Mouse (Mus musculus) embryo, embryonic 11 days (tissue): Measurements from ENCODE around the gene Mpv17.

Experiments used
- DNase-seq: peaks from one replicate; pipeline ENCODE4 v3.0.0-alpha.2; 2015

Mpv17 gene

DNA sequence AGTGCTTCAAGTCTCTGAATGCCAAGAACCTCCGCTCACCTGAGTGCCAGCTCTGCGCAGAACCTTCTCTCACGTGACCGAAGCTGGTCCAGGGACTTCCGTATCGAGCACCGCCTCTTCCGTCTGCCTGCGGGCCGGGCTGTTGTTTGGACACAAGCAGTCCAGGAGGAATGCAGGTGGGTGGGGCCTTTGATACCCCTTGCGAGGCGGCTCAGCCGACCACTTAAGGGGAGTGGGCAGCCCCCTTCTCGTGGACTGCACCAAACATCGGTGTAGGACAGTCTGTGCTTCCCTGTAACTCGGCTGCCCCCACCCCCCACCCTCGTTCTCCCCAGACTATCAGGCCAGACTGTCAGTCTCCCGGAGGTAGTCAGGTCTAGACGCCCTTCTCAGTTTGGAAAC, at the start of gene Mpv17:
Gene Mpv17, minus strand, starts transcription at position 100 of the 402 bp plus-strand sequence.
- DNase-seq, result peak; percentile 93

DNA sequence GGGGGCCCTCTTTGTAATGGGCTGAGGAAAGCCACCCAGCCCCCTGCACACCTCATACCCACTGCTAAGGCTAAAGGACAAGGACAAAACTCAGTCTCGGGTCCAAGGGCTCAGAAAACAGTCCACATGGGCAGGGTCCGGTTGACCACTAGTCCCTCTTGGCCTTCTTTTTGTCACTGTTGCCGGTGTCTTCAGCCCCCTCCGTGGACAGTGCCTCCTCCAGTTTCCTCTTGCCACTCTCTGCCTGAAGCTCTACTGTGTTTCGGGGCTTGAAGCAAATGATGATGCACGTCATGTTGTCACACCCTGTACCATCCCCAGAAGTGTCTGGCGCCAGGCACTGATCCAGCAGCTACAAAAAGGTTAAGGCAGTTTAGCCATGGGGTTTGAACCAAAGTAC, 48.9 kb upstream of the Mpv17 start:
- no peak for DNase-seq

GRCm38 (mm10) chr5:31201742-31202590, 47.9 kb upstream of the Mpv17 start, which contains the start of gene Zfp513:
Gene Zfp513, minus strand, starts transcription at chr5:31202303.
- peak; percentile 97 for DNase-seq

- DNase-seq, result no peak
These were observed 47.1 kb upstream of the Mpv17 start for GRCm38 (mm10) chr5:31201042-31201741.

DNA sequence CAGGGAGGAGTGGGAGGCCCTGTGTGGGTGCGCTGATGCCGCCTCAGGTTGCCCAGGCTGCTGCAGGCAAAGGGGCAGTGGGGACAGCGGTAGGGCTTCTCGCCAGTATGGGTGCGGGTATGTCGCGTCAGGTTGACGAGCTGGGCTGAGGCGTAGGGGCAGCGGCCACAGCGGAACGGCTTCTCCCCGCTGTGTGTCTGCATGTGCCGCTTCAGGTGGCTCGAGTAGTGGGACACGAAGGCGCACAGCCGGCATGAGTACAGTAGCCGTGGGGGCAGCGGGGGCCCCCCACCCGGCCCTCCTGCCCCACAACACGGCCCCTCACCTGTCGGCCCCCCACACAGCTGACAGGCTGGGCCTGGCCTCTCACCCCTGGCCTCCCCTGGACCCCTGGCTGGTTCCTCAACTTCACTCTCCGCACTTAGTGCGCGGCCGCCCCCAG, 46.3 kb upstream of the Mpv17 start:
- DNase-seq, result no peak

DNA sequence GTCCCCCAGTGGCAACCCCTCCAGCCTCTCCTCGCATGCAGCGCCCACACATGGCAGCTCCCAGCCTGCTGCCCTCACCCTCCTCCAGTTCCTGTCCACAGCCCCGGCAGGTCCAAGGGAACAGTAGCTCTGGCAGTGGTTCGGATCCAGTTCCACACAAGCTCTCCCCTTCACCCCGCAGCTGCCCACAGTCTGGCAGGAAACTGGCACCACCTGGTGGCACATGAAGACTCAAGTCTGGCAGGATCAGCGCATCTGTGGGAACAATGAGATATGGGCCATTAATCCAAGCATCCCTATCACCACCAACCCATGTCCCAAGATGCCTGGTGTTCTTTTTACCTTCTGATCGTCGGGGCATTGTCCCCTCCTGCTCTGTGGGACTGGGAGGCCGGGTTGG, 45.8 kb upstream of the Mpv17 start:
- DNase-seq, result no peak

- no peak for DNase-seq
These were observed 45.4 kb upstream of the Mpv17 start for GRCm38 (mm10) chr5:31199321-31199892.

- no peak for DNase-seq
These were observed 44.7 kb upstream of the Mpv17 start for GRCm38 (mm10) chr5:31198616-31199320.

- DNase-seq, result no peak
These were observed 44.1 kb upstream of the Mpv17 start for GRCm38 (mm10) chr5:31198170-31198569.

DNA sequence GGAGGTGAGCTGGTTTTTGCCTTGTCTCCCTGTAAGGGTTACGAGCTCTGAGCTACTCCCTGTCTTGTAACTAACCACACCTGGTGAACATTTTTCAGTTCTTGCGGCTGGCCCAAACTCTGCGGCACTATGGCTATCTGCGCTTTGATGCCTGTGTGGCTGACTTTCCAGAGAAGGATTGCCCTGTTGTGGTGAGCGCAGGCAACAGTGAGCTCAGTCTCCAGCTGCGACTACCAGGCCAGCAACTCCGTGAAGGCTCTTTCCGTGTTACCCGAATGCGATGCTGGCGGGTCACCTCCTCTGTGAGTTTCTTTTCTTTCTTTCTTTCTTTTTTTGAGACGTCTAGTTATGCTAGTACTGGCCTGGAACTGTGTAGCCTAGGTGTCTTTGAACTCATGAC, 43.0 kb upstream of the Mpv17 start:
- no peak for DNase-seq

DNA sequence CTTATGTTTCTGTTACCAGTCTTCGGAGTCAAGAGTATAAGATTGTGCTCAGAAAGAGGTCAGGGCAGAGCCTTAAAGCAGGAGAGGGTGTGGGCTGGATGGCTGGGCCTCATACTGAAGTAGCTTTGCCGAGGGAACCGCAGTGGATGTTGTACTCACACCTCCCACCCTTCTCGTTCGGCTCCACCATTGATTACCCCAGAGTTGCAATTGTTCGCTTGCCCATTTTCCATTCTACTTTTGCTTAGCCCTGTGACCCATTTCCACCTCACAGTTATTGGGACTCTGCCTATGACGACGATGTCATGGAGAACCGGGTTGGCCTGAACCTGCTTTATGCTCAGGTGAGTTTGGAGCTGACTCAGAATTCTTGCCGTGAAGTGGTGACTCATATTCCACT, 42.2 kb upstream of the Mpv17 start:
- DNase-seq, result no peak

DNA sequence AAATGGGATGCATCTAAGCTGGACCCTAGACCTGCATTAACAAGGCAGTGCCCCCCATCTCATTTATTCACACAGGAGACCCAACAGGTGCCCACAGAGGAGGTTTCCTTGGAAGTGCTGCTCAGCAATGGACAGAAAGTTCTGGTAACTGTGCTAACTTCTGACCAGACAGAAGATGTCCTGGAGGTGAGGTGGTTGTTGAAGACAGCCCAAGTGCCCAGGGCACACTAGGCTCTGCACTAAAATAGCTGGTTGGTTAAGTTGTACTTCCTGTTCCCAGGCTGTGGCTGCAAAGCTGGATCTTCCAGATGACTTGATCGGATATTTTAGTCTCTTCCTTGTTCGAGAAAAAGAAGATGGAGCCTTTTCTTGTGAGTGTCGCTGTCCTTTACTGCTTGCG, 41.6 kb upstream of the Mpv17 start:
- no peak for DNase-seq

DNA sequence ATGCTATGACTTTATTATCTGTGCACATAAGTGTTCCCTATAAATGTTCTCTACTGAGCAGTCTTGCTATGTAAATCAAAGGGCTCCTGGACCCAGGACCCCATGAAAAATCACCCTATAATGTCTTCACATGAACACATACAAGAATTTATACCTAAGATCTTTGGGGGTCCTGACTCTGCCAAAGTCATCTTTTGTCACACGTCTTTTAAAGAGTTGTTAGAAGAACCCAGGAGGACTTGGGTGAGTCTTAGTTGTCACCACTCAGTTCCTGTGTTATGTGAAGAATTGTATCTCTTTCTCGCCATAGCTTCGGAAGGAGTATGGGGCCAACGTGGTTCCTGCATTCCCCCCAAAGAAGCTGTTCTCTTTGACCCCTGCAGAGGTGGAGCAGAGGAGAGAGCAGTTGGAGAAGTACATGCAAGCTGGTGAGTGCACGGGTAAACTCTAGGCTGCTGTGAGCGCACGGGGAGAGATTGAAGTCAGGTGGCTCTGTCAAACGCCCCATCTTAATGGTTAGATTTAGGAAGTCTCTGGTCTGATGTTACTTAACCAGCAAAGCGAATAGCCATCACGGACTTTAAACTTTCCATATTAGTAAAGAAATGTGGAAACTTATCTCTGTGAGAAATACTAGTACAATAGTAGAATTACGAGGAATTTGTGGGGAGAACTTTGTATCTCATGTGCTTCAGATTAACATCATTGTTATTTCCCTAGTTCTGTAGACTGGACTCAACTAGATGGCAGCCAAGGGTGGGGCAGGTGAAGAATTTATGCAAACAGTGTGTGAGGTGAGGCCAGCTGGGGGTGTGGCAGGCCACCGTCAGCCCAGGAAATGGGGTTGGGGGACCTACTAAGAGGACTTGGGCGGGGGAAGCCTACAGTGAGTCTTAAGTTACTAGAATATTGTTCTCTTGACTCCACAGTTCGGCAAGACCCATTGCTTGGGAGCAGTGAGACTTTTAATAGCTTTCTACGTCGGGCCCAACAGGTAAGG, 40.7 kb upstream of the Mpv17 start:
- no peak for DNase-seq

DNA sequence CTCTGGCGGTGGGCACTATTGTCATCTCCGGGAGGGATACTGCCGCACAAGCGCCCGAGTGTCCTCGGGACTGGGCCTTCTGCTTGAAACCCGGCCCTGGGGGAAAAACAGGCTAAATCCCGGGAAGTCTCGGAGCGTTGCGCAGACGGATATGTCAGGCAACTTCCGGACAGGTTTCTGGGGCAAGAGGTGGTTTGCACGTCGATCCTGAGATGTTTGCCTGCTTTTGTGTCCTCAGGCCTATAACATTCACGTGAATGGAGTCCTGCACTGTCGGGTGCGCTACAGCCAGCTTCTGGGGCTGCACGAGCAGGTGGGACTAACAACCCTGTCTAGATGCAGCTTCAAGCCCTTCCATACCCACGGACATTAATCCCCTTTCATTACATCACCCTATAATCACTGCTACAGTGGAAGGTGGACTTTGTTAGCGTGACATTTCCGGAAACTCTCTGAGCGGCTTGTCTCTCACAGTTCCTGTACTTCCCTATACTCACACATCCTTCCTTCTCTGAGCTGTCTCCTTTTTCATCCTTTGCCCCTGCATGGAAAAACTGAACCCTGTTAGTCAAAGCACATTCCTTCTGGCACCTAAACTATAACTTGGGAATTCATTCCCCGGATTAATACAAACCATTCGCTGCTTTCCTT, 39.7 kb upstream of the Mpv17 start:
- DNase-seq, result no peak

DNA sequence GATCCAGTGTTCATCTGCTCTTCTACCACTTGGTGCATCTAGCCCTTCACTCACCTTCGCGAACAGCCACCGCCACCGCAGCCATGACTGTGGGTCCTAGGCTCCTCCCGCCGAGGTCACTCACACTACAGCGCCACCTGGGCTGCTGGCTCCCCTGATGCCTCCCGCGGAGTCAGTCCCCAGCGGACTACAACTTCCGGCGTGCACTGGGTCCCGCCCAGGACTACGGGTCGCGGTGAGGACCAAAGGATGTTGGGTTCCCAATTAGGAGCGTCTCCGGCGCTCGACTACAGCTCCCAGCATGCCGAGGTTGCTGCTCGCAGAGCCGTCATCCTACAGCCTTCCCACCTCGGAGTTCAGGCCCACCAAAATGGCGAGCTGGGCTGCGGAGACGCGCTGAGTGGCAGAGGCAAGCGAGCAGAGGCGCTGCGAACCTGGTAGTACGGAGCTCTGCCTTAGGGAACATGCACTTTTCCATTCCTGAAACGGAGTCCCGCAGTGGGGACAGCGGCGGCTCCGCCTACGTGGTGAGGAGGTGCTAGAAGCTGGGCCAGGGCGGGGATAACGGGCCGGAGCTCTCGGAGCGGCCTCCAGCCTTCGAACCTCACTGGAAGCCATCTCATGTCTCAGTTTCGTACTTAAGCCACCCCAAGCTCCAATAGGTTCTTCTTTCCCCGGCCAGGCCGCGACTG, 39.0 kb upstream of the Mpv17 start, which contains the start of the genes Snx17 and Eif2b4:
Gene Snx17, plus strand, starts transcription at position 289 of the 692 bp plus-strand sequence.
Gene Eif2b4, minus strand, starts transcription at position 492 of the 692 bp plus-strand sequence.
- peak; percentile 98 for DNase-seq

DNA sequence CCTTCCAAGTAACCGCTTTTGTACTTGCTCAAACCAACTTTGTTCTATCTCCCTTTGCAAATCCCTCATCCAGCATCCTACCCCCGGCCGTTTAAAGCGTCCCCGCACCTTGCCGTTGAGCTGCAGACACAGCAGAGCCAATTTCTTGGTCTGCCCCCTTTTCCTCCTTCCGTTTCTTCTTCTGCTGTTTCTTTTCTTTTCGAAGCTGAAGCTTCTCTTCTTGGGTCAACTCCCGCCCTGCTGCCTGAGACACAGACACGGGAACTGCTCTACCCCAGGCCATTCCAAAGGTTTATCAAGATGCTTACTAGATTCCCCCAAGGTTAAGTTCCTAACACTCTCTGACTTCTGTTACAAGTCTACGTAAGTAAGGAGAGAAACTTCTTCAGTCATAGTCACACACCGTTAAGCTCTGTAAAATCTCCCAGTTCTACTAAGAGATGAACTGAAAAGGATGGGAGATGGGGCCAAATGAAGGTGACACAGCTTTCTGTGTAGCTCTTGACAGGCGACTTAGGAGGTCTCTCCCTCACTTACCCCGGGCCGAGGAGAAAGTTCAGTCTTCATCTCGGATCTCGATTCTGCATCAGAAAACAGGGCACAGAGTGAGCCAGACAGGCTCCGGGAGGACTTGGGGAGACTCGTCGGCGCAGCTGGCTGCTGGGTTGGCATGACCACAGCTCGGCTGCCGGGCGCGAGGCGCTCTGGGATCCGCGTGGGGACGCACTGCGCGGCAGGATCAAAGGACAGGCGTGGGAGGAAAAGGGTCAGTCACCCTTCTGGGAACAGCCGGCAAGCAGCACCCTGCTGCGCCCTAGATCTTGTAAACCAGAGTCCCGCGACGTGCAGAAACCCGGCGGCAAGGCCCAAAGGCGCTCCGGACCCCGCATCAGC, 38.2 kb upstream of the Mpv17 start:
- no peak for DNase-seq

DNA sequence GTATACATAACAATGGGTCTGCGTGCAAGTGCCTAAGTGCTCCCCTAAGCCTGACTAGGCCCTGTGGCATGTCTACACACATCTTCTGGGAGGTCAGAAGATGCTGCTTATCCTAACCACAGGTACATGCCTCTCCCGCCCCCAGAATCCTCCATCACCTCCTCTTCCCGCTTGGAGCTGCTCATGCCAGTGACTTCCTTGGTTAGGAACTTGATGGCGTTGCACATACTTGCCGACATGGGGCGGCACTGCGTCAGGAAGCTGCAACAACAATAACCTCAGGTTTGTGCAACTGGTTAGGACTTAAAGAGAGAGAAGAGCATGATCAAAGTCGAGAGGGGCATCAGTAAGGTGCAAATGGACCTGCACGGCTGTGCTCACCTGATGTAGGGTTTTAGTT, 36.1 kb upstream of the Mpv17 start:
- DNase-seq, result no peak

GRCm38 (mm10) chr5:31188223-31188840, 34.3 kb upstream of the Mpv17 start:
- DNase-seq, result peak; percentile 24

DNA sequence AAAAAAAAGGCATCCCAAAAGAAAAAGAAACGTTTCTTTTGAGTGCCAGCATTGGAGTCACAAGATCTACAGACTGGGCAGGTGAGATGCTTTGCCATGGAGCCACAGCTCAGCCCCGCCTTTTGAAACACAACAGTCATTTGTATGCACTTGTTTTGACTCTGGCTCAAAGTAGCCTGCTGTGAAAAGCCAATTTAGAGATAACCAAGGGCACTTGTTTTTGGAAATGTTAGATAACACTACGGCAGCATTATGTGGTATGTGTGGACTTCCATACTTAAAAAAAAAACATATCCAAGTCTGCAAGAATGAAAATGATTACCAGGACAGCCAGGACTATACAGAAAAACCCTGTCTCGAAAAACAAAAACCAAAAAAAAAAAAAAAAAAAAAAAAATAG, 29.6 kb upstream of the Mpv17 start:
- no peak for DNase-seq
